Mouse (Mus musculus) embryonic stem cell, embryonic (primary cell): ENCODE measurements around the gene Dennd2c.
"Not testable (repeated sequence)": the region's sequence is repeated elsewhere in the genome, so short reads cannot be mapped to it uniquely, and the experiment has no call there.

Experiments
- CTCF ChIA-PET, 4 experiments: fragments of 300-600 bp in 2 of 4; fragments of 350-600 bp in 2 of 4; sonication (Branson Sonifier 250); formaldehyde crosslinking; loops; one replicate each; lab custom pipeline; 2022; ENCODE audit warnings: inconsistent platforms in 2 of 4; lab: Charles Lee
- POLR2A ChIA-PET, 4 experiments: fragments of 300-600 bp in 2 of 4; fragments of 350-600 bp in 2 of 4; sonication (Branson Sonifier 250); formaldehyde crosslinking; loops; one replicate each; lab custom pipeline; 2022; ENCODE audit warnings: antibody characterized with exemption in 4 of 4, inconsistent platforms in 1 of 4; lab: Charles Lee

Dennd2c gene

GRCm38 (mm10) chr3:103136414-103137077, 34.1 kb downstream of the Dennd2c start:
- POLR2A ChIA-PET, result interaction anchor here in 2 of 4 experiments (0.6 to 26.1 kb wide), 14 partner anchors 10 to 117 kb away, joined by 3 to 926 read pairs (median 43); partner anchors contain the start of genes Bcas2 (in 2 of the 2), Csde1 (in 2 of the 2) and Dennd2c (in 2 of the 2)
- CTCF ChIA-PET, result interaction anchor here in 1 of 4 experiments (0.6 kb wide), 1 partner anchor 35 kb away, joined by 3 read pairs; no protein-coding TSS in a partner anchor

- ChIA-PET POLR2A (interaction anchor here (0.6 to 26.1 kb wide), 39 partner anchors 8 to 925 kb away, joined by 3 to 926 read pairs (median 5); partner anchors contain the start of genes Dennd2c (in 2 of the 4), Nras (in 2 of the 4), Bcas2 (in 1 of the 4) and Csde1 (in 1 of the 4)), CTCF (interaction anchor here in 3 of 4 experiments (0.5 to 1.2 kb wide), 3 partner anchors 9 to 159 kb away, joined by 3 to 4 read pairs (median 3); no protein-coding TSS in a partner anchor)
Measured at GRCm38 (mm10) chr3:103139047-103139446, 36.6 kb downstream of the Dennd2c start.

DNA sequence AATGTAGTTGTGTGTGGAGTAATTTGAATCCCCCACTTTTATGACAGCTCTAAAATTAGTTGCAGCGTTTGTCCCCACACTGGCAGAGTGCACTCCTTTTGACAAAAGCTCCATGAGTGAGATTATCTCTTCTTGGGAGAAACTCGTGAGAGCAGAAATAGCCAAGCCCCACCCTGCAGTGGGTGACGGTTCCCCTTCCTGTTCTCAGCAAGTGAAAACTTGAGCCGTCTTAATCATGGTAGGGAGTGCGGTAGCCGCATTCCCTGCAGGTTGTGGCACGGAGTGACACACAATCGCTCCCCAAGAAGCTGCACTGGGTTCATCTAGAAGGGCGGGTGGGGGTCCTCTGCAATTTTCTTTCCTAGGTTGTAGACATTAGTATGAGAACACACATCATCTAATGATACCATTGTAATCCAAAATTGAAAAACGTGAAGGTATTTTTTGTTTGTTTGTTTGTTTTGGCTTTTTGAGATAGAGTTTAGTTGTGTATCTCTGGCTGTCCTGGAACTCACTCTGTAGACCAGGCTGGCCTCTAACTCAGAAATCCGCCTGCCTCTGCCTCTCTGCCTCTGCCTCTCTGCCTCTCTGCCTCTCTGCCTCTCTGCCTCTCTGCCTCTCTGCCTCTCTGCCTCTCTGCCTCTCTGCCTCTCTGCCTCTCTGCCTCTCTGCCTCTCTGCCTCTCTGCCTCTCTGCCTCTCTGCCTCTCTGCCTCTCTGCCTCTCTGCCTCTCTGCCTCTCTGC, 37.9 kb downstream of the Dennd2c start:
- POLR2A ChIA-PET, result interaction anchor here in 3 of 4 experiments (0.5 to 26.1 kb wide), 48 partner anchors 6 to 650 kb away, joined by 3 to 926 read pairs (median 6); partner anchors contain the start of genes Dennd2c (in 3 of the 3), Nras (in 2 of the 3), Bcas2 (in 1 of the 3) and Csde1 (in 1 of the 3)
- CTCF ChIA-PET, result not testable (repeated sequence)

DNA sequence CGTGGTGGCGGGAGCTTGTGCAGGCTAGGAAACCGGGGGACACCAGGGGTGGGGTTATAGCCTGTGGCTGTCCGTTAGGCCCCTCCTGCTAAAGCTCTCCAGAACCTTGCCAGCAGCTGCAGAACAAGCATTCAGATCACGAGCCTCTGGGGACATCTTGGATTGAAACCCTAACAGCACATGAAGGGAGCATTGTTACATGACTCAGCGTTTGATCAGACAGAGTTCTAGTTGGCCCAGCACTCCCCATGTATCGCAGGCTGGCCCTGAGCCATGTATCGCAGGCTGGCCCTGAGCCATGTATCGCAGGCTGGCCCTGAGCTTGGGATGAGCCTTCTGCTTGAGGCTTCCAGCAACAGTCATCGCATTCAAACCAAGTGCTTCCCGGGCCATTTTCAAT, 38.9 kb downstream of the Dennd2c start:
- POLR2A ChIA-PET, result interaction anchor here (0.6 to 26.1 kb wide), 46 partner anchors 11 to 975 kb away, joined by 3 to 926 read pairs (median 4); partner anchors contain the start of genes Dennd2c (in 3 of the 4), Trim33 (in 2 of the 4), Bcas2 (in 1 of the 4) and Csde1 (in 1 of the 4)

GRCm38 (mm10) chr3:103142366-103142765, 40.0 kb downstream of the Dennd2c start:
- ChIA-PET CTCF (interaction anchor here in 2 of 4 experiments (1.2 kb wide), 3 partner anchors 11 to 41 kb away, joined by 3 to 6 read pairs (median 3); no protein-coding TSS in a partner anchor), POLR2A (interaction anchor here in 2 of 4 experiments (0.6 to 26.1 kb wide), 26 partner anchors 13 to 122 kb away, joined by 3 to 926 read pairs (median 6); partner anchors contain the start of genes Dennd2c (in 2 of the 2), Bcas2 (in 1 of the 2), Csde1 (in 1 of the 2) and Nras (in 1 of the 2))

More for the DNA sequence above, 38.9 kb downstream of the Dennd2c start:
- CTCF ChIA-PET, result interaction anchor here in 3 of 4 experiments (0.8 to 1.2 kb wide), 3 partner anchors 12 to 40 kb away, joined by 3 to 6 read pairs (median 4); no protein-coding TSS in a partner anchor

GRCm38 (mm10) chr3:103145336-103145735, 42.9 kb downstream of the Dennd2c start:
- ChIA-PET POLR2A (interaction anchor here (0.5 to 26.1 kb wide), 71 partner anchors 7 to 1062 kb away, joined by 3 to 926 read pairs (median 9); partner anchors contain the start of genes Dennd2c (in 4 of the 4), Bcas2 (in 3 of the 4), Csde1 (in 3 of the 4) and Nras (in 3 of the 4)), CTCF (interaction anchor here in 3 of 4 experiments (1.5 to 2.4 kb wide), 4 partner anchors 14 to 44 kb away, joined by 3 to 8 read pairs (median 7); no protein-coding TSS in a partner anchor)

DNA sequence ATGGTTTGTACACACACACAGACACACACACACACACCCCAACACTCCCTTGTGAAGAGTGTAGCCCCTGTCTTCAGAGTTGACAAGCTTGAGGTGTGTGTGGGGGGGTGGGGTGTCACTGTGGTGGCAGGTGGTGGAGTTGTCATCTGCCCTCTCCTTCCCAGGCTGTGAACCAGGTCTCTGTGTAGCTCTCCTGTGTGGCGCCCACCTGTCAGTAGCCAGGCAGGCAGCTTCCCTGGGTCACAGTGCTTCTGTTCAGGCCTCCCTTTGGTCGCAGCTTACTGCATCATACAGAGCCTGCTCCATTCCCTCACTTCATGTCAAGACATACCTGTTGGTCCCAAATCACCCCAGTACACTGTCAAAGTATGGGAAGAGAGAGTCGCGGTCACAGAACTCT, 43.4 kb downstream of the Dennd2c start:
- ChIA-PET CTCF (interaction anchor here (0.6 to 2.4 kb wide), 14 partner anchors 15 to 230 kb away, joined by 3 to 8 read pairs (median 4); partner anchors contain the start of gene Dennd2c (in 1 of the 4)), POLR2A (interaction anchor here (0.5 to 26.1 kb wide), 96 partner anchors 8 to 982 kb away, joined by 3 to 926 read pairs (median 7); partner anchors contain the start of genes Dennd2c (in 4 of the 4), Bcas2 (in 3 of the 4), Csde1 (in 3 of the 4) and Nras (in 3 of the 4))

GRCm38 (mm10) chr3:103146330-103147166, 44.1 kb downstream of the Dennd2c start:
- ChIA-PET CTCF (interaction anchor here (0.6 to 2.4 kb wide), 14 partner anchors 16 to 229 kb away, joined by 3 to 8 read pairs (median 4); partner anchors contain the start of gene Dennd2c (in 1 of the 4)), POLR2A (interaction anchor here (0.5 to 26.1 kb wide), 96 partner anchors 9 to 987 kb away, joined by 3 to 926 read pairs (median 7); partner anchors contain the start of genes Dennd2c (in 4 of the 4), Csde1 (in 3 of the 4), Nras (in 3 of the 4) and Bcas2 (in 2 of the 4))

GRCm38 (mm10) chr3:103147775-103148174, 45.4 kb downstream of the Dennd2c start:
- ChIA-PET POLR2A (interaction anchor here (0.7 to 26.1 kb wide), 29 partner anchors 8 to 127 kb away, joined by 3 to 926 read pairs (median 16); partner anchors contain the start of genes Dennd2c (in 4 of the 4) and Bcas2 (in 1 of the 4)), CTCF (interaction anchor here in 3 of 4 experiments (0.6 to 2.4 kb wide), 6 partner anchors 9 to 1129 kb away, joined by 3 to 8 read pairs (median 4); no protein-coding TSS in a partner anchor)

DNA sequence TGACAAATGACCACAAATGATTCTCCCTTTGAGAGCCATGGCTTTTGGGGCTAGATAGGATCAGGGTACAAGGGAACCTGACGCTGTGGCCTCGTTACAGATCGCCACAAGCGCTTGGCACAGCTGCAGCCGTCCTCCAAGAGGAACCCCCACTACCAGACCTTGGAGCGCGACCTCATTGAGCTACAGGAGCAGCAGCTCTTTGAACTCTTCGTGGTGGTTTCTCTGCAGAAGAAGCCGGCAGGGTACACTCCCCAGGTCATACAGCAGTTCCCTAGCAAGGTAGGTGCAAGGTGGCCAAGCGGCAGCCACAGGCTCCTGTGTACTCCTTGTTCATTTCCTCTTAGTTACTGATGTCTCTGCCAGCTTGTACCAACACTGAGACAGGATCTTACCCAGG, 46.5 kb downstream of the Dennd2c start:
- ChIA-PET CTCF (interaction anchor here in 1 of 4 experiments (0.6 to 1.5 kb wide), 2 partner anchors 28 to 47 kb away, joined by 3 to 4 read pairs; partner anchors contain the start of gene Dennd2c), POLR2A (interaction anchor here in 2 of 4 experiments (0.8 to 33.4 kb wide), 19 partner anchors 1 to 128 kb away, joined by 3 to 926 read pairs (median 7); partner anchors contain the start of genes Dennd2c (in 2 of the 2), Bcas2 (in 1 of the 2) and Nras (in 1 of the 2))

DNA sequence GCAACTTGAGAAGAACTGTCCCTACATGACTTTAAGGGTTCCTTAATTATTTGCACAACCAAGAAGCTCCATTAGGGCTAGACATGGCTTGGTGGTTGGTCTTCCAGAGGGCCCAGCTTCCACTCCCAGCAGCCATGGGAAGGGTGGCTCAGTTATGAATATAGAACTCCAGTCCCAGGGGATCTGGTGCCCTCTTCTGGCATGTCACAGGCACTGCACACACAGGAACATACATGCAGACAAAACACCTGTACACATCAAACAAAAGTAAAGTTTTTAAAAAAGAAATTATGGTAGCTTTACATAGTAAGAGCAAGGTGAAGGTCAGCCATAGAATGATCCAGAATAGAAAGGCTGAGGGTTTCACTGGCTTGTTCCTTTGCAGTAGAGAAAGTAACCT, 51.4 kb downstream of the Dennd2c start:
- POLR2A ChIA-PET, result interaction anchor here in 3 of 4 experiments (0.6 to 33.4 kb wide), 26 partner anchors 6 to 133 kb away, joined by 3 to 926 read pairs (median 5); partner anchors contain the start of genes Bcas2 (in 2 of the 3), Dennd2c (in 2 of the 3) and Nras (in 1 of the 3)
- CTCF ChIA-PET, result interaction anchor here (0.6 to 1.5 kb wide), 31 partner anchors 10 to 197 kb away, joined by 3 to 10 read pairs (median 4); partner anchors contain the start of gene Dennd2c (in 1 of the 4)

GRCm38 (mm10) chr3:103159232-103159900, 57.0 kb downstream of the Dennd2c start:
- CTCF ChIA-PET, result no interaction called here
- POLR2A ChIA-PET, result interaction anchor here in 2 of 4 experiments (0.5 to 33.4 kb wide), 7 partner anchors 6 to 187 kb away, joined by 3 to 926 read pairs (median 163); partner anchors contain the start of genes Bcas2 (in 1 of the 2) and Dennd2c (in 1 of the 2)

DNA sequence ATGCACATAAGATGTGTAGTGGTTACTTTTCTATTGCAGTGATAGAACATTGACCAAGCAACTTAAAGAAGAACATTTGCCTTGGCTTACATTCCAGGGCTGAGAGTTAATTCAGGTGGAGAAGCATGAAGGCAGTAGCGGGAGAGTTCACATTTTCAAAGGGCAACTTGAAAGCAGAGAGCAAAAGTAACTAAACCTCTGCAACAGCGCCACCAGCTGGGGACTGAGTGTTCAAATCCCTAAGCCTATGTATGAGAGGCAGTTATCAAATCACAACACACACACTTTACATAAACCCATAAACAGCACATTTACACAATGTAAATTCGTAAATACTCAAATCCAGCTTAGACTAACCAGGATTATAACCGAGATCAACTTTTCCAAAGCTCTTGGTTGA, 67.4 kb downstream of the Dennd2c start:
- ChIA-PET POLR2A (interaction anchor here in 3 of 4 experiments (0.8 to 33.4 kb wide), 18 partner anchors 8 to 149 kb away, joined by 3 to 715 read pairs (median 4); partner anchors contain the start of genes Dennd2c (in 3 of the 3), Csde1 (in 1 of the 3), Nras (in 1 of the 3) and Trim33 (in 1 of the 3)), CTCF (interaction anchor here in 3 of 4 experiments (0.6 to 1.4 kb wide), 7 partner anchors 16 to 149 kb away, joined by 3 to 5 read pairs (median 4); partner anchors contain the start of genes Csde1 (in 1 of the 3) and Nras (in 1 of the 3))

GRCm38 (mm10) chr3:103171505-103172267, 69.3 kb downstream of the Dennd2c start, which contains the start of gene Bcas2:
Bcas2 (plus strand) TSS chr3:103171655.
- POLR2A ChIA-PET, result interaction anchor here (0.5 to 33.4 kb wide), 44 partner anchors 8 to 212 kb away, joined by 3 to 715 read pairs (median 4); partner anchors contain the start of genes Dennd2c (in 2 of the 4), Nras (in 2 of the 4) and Trim33 (in 1 of the 4)
- CTCF ChIA-PET, result interaction anchor here in 3 of 4 experiments (0.5 to 1.2 kb wide), 5 partner anchors 16 to 429 kb away, joined by 3 to 6 read pairs (median 3); no protein-coding TSS in a partner anchor
